In the genomic region with DNA sequence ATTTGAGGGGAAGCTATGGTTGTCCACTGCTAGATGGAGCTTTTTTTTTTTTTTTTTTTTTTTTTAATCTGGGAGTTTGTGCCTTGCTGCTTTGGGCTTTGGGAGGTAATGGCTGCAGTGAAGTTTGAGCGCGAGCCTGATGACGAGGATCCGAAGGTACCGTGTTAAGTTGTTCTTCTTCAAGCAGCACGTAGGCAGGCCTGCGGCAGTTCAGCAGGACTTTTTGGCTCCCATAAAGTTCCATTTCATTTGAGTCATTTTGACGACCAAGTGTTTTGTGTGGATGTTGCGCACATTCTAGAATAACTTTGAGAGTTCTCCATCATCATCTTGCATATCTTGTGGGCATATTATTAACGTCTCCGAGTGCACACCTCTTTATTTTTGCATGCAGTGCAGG, we compare ENCODE assay signal across 21 mouse cellular contexts.
"Had no signal": no experiment of that assay in that cellular context is flagged by ENCODE, and none has a peak within 500 bp of the region (broad histone marks: within the 10 kb centered on the region; RNA-seq: fewer than 3 reads in every experiment).

No protein-coding gene starts in this region.

- DNase-seq: heart, postnatal 10 days; heart, postnatal 14 days; heart, postnatal 36 days; heart, postnatal 4 days; kidney, adult 11 months; kidney, adult 18-20 months; kidney, adult 2 months; kidney, adult 8-10 months; kidney, adult 9 months; kidney, postnatal 10 days; kidney, postnatal 14 days; kidney, postnatal 25 days; kidney, postnatal 36 days; kidney, postnatal 4 days; layer of hippocampus, postnatal 36 days had no signal

- ATAC-seq: hindbrain, embryonic 16.5 days; hindbrain, postnatal 0 days; inflammation-experienced regulatory T-cells, adult 6 months; intestine, embryonic 15.5 days; intestine, embryonic 16.5 days; intestine, postnatal 0 days had no signal
